Mouse (Mus musculus) stomach, embryonic 14.5 days (tissue): ENCODE measurements at regions not wholly inside any gene's neighbourhood (a gene's known extent, or its start where the extent isn't known, plus 50 kb on each side); places are given as distances from the start of the nearest gene placed in this dataset.
"Not testable (repeated sequence)": the region's sequence is repeated elsewhere in the genome, so short reads cannot be mapped to it uniquely, and the experiment has no call there.

ENCODE experiments used
- ATAC-seq: fragments of 200-750 bp; cut with Nextera tagmentation; 2 replicates; pipeline ENCODE4 v1.8.0; 2017; ENCODE audit warnings: low read depth, moderate TSS enrichment; ENCODE audit not compliant: insufficient number of reproducible peaks, insufficient read depth, low FRiP score
- H3K27ac ChIP-seq: fragments of 300-500 bp; sonication (generic); 2 replicates; pipeline ENCODE4 v1.5.1; 2014; ENCODE audit warnings: mild to moderate bottlenecking, low read length, moderate library complexity, mixed read lengths
- H3K27me3 ChIP-seq: fragments of 300-500 bp; sonication (generic); 2 replicates; pipeline ENCODE4 v1.6.1; 2014; ENCODE audit warnings: low read length, control low read depth, mixed read lengths; ENCODE audit not compliant: control insufficient read depth, insufficient read depth
- H3K36me3 ChIP-seq: fragments of 300-500 bp; sonication (generic); 2 replicates; pipeline ENCODE4 v1.6.1; 2014; ENCODE audit warnings: mild to moderate bottlenecking, control low read depth, low read length, moderate library complexity, mixed read lengths; ENCODE audit not compliant: control insufficient read depth, insufficient read depth
- H3K4me1 ChIP-seq: fragments of 300-500 bp; sonication (generic); 2 replicates; pipeline ENCODE4 v1.6.1; 2014; ENCODE audit warnings: low read length, control low read depth, mixed read lengths; ENCODE audit not compliant: control insufficient read depth, insufficient read depth
- H3K4me2 ChIP-seq: fragments of 300-500 bp; sonication (generic); replicated peaks from 2 replicates; pipeline ENCODE4 v1.6.1; 2014; ENCODE audit warnings: low read depth, low read length, control low read depth
- H3K4me3 ChIP-seq: fragments of 300-500 bp; sonication (generic); 2 replicates; pipeline ENCODE4 v1.5.1; 2014; ENCODE audit warnings: low read depth, low read length, control low read depth
- H3K9ac ChIP-seq: fragments of 300-500 bp; sonication (generic); replicated peaks from 2 replicates; pipeline ENCODE4 v1.6.1; 2014; ENCODE audit warnings: low read depth, mild to moderate bottlenecking, control low read depth, low read length, moderate library complexity, mixed read lengths
- H3K9me3 ChIP-seq: fragments of 300-500 bp; sonication (generic); 2 replicates; pipeline ENCODE4 v1.6.1; 2016; ENCODE audit warnings: low read depth, low read length, control low read depth; ENCODE audit not compliant: control insufficient read depth
- WGBS: fragments of 180-500 bp; shearing (Covaris S2); extraction: QIAGEN DNeasy Blood & Tissue Kit; methylation state at CpG from one replicate; pipeline ENCODE4 v1.1.7; 2014; 5-methylcytosine and 5-hydroxymethylcytosine counted together

GRCm38 (mm10) chr8:4934551-4934950 lies 155.2 kb upstream of the Shcbp1 start:
- H3K27me3 ChIP-seq, result no peaks in the 10 kb centered on the region
- H3K4me1 ChIP-seq, result no peaks in the 10 kb centered on the region
- H3K27ac ChIP-seq, result no peak overlapping the region
- H3K4me3 ChIP-seq, result no peak overlapping the region
- no peaks in the 10 kb centered on the region for H3K9me3 ChIP-seq
- no peak overlapping the region for H3K4me2 ChIP-seq
- H3K9ac ChIP-seq, result no peak overlapping the region
- no peaks in the 10 kb centered on the region for H3K36me3 ChIP-seq
- no peak for ATAC-seq

- no peak for ATAC-seq
- H3K36me3 ChIP-seq, result no peaks in the 10 kb centered on the region
- H3K4me1 ChIP-seq, result no peaks in the 10 kb centered on the region
- no peaks in the 10 kb centered on the region for H3K27me3 ChIP-seq
- H3K27ac ChIP-seq, result no peak overlapping the region
- no peak overlapping the region for H3K4me2 ChIP-seq
- no peak overlapping the region for H3K9ac ChIP-seq
- no peaks in the 10 kb centered on the region for H3K9me3 ChIP-seq
- WGBS, result 66% methylated on average over 2 of the region's 2 CpGs
- H3K4me3 ChIP-seq, result no peak overlapping the region
These were observed 154.7 kb upstream of the Shcbp1 start for GRCm38 (mm10) chr8:4934035-4934434.

GRCm38 (mm10) chr8:4916447-4916846 lies 137.1 kb upstream of the Shcbp1 start:
- Histone ChIP-seq H3K4me3 (no peak overlapping the region), H3K9ac (no peak overlapping the region), H3K4me2 (no peak overlapping the region), H3K4me1 (no peaks in the 10 kb centered on the region), H3K27ac (no peak overlapping the region), H3K27me3 (no peaks in the 10 kb centered on the region), H3K9me3 (no peaks in the 10 kb centered on the region), H3K36me3 (no peaks in the 10 kb centered on the region)
- ATAC-seq, result no peak

GRCm38 (mm10) chr8:4895046-4895445 lies 115.7 kb upstream of the Shcbp1 start:
- Histone ChIP-seq H3K27me3 (no peaks in the 10 kb centered on the region), H3K9me3 (no peaks in the 10 kb centered on the region), H3K4me2 (no peak overlapping the region), H3K4me1 (no peaks in the 10 kb centered on the region), H3K4me3 (no peak overlapping the region), H3K9ac (no peak overlapping the region), H3K27ac (no peak overlapping the region), H3K36me3 (no peaks in the 10 kb centered on the region)
- 91% methylated on average over 2 of the region's 2 CpGs for WGBS
- ATAC-seq, result no peak

GRCm38 (mm10) chr8:4868761-4869160 lies 89.4 kb upstream of the Shcbp1 start:
- not testable (repeated sequence) for H3K9ac ChIP-seq, H3K4me1 ChIP-seq, H3K4me2 ChIP-seq, H3K27ac ChIP-seq, H3K36me3 ChIP-seq, H3K27me3 ChIP-seq, H3K9me3 ChIP-seq, ATAC-seq, H3K4me3 ChIP-seq
- WGBS, result 73% methylated on average over 7 of the region's 7 CpGs

- H3K4me1 ChIP-seq, result no peaks in the 10 kb centered on the region
- H3K27ac ChIP-seq, result no peak overlapping the region
- no peaks in the 10 kb centered on the region for H3K9me3 ChIP-seq
- H3K9ac ChIP-seq, result no peak overlapping the region
- no peak overlapping the region for H3K4me2 ChIP-seq
- 0 out of 2 replicates have a peak, but pooled peaks have one; percentile 38 for ATAC-seq
- WGBS, result 84% methylated on average over 3 of the region's 3 CpGs
- H3K27me3 ChIP-seq, result no peaks in the 10 kb centered on the region
- no peaks in the 10 kb centered on the region for H3K36me3 ChIP-seq
- no peak overlapping the region for H3K4me3 ChIP-seq
These were observed 59.7 kb upstream of the Shcbp1 start for GRCm38 (mm10) chr8:4839087-4839486.

- H3K9me3 ChIP-seq, result no peaks in the 10 kb centered on the region
- no peak overlapping the region for H3K4me2 ChIP-seq
- H3K4me3 ChIP-seq, result no peak overlapping the region
- ATAC-seq, result no peak
- H3K27ac ChIP-seq, result peak overlapping the region; percentile 44; the same call in 1 of the 2 replicates
- no peaks in the 10 kb centered on the region for H3K4me1 ChIP-seq
- H3K27me3 ChIP-seq, result no peaks in the 10 kb centered on the region
- no peak overlapping the region for H3K9ac ChIP-seq
- no peaks in the 10 kb centered on the region for H3K36me3 ChIP-seq
These were observed 59.2 kb upstream of the Shcbp1 start for GRCm38 (mm10) chr8:4838527-4838926.

- 43% methylated on average over 2 of the region's 2 CpGs for WGBS
- no peaks in the 10 kb centered on the region for H3K36me3 ChIP-seq
These were observed 58.4 kb upstream of the Shcbp1 start for GRCm38 (mm10) chr8:4837719-4838118.

GRCm38 (mm10) chr8:4836651-4837050 lies 57.3 kb upstream of the Shcbp1 start:
- no peak for ATAC-seq

More at GRCm38 (mm10) chr8:4837719-4838118, 58.4 kb upstream of the Shcbp1 start:
- no peak overlapping the region for H3K4me2 ChIP-seq
- no peaks in the 10 kb centered on the region for H3K27me3 ChIP-seq
- no peaks in the 10 kb centered on the region for H3K9me3 ChIP-seq
- H3K27ac ChIP-seq, result no peak overlapping the region
- H3K4me3 ChIP-seq, result no peak overlapping the region
- ATAC-seq, result peak; percentile 89
- H3K9ac ChIP-seq, result no peak overlapping the region
- H3K4me1 ChIP-seq, result no peaks in the 10 kb centered on the region

More at GRCm38 (mm10) chr8:4836651-4837050, 57.3 kb upstream of the Shcbp1 start:
- H3K27ac ChIP-seq, result no peak overlapping the region
- H3K27me3 ChIP-seq, result no peaks in the 10 kb centered on the region
- no peak overlapping the region for H3K4me3 ChIP-seq
- H3K4me2 ChIP-seq, result no peak overlapping the region
- 74% methylated on average over 2 of the region's 2 CpGs for WGBS
- no peaks in the 10 kb centered on the region for H3K9me3 ChIP-seq
- H3K4me1 ChIP-seq, result no peaks in the 10 kb centered on the region
- no peak overlapping the region for H3K9ac ChIP-seq
- H3K36me3 ChIP-seq, result no peaks in the 10 kb centered on the region
